Mouse (Mus musculus) layer of hippocampus, adult 18-20 months (tissue): ENCODE results near the gene Abcb6. TPM values are rescaled to one million over a fixed set of nuclear protein-coding genes. Genes with fewer than 3 reads are reported as not detected.
A peak's percentile ranks its signal among the peaks of the same experiment; 100 is the strongest.

Experiments
- DNase-seq, 2 experiments: peaks; one replicate each; pipeline ENCODE4 v3.0.0; 2022; ENCODE audit warnings: low spot score in 2 of 2
- long read RNA-seq: library from polyadenylated mRNA; stranded (forward); transcript quantifications from one replicate; pipeline ENCODE4 v2.0.0, GENCODE M21; 2021
- total RNA-seq, 2 experiments: library from RNA; stranded (reverse); gene quantifications; 2 replicates each; pipeline ENCODE4 v1.2.3; 2021

Gene Abcb6
- total RNA-seq, result 10 to 100 TPM; 26.8 to 30.3 TPM
- long read RNA-seq, transcript Abcb6-201 (19 exons, 2,966 nt), result major isoform, 33 of 46 reads
- long read RNA-seq, partial matches to known transcripts, result 2 of 46 reads
- long read RNA-seq, other reads (novel, unspliced or antisense), result 11 of 46 reads

- DNase-seq, result peak; percentile 92 to 95
Measured at GRCm38 (mm10) chr1:75180105-75180590, at the start of gene Abcb6. Abcb6 (minus strand) TSS chr1:75180392.

DNA sequence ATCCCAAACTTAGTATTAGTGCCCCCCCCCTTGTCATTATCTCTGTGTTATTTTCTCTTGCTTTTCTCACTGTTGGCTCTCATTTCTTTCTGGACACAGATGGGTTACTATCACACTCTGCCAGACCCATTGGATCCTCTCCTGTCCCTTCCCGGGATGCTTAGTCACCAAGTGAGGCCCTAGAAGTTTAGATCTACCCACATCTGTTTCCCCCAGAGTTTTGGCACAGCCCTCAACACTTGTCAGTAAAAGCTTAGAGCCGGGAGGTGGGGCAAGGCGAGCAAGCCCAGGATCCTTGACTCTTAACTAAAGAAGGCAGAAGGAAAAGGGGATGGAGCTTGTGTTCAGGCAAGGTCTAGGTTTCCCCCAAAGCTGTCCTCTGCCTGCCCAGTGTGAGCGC is 49.0 kb upstream of the Abcb6 start:
- no peak for DNase-seq

- no peak for DNase-seq
Measured at GRCm38 (mm10) chr1:75227653-75228052, 47.5 kb upstream of the Abcb6 start.

DNA sequence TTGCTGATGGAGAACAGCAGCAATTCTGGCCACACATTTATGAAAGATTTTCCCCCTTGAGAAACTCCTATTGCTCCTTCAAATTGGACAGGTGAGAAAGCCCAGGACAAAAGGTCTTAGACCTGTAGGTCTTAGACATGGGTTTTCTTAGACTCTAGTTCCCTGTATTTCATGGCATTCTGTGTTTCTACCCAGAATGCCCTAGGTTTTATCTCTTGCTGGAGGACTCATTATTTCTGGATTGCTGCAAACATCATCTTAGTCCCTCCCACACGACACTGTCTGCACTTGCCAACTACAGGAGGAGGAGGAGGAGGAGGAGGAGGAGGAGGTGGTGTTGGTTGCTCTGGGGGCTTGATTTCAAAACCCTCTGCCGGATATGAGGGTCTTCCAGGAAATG is 45.9 kb upstream of the Abcb6 start:
- no peak for DNase-seq

- DNase-seq, result no peak
Measured at GRCm38 (mm10) chr1:75225473-75225872, 45.3 kb upstream of the Abcb6 start.

GRCm38 (mm10) chr1:75223532-75223931 is 43.3 kb upstream of the Abcb6 start:
- DNase-seq, result no peak

GRCm38 (mm10) chr1:75222926-75223325 is 42.7 kb upstream of the Abcb6 start:
- DNase-seq, result no peak

GRCm38 (mm10) chr1:75221538-75221937 is 41.3 kb upstream of the Abcb6 start:
- DNase-seq, result no peak

DNA sequence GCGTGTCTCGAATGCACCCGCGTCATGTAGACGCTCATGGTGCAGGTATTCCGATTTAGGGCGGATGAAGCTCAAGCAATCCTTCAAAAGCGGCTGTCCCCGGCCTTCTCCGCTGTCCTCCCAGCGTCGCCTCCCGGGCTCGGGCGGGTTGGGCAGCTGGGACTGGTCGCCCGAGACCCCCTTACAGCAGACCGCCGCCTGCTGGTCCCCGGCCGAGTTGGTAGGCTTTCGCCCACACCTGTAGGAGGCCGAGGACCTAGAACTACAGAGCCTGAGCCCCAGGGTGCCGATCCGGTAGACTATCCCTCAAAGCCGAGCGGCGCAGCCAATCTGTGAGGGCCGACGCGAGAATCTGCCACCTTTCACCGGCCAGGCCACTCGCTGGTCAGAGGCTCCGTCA is 39.3 kb upstream of the Abcb6 start, which contains the start of gene Tuba4a:
Gene Tuba4a (minus strand): TSS at position 335 of the 400 bp plus-strand sequence.
- DNase-seq, result peak in 1 of 2 experiments; percentile 16

- peak; percentile 87 to 95 for DNase-seq
Measured at GRCm38 (mm10) chr1:75219078-75219477, 38.9 kb upstream of the Abcb6 start.

- peak; percentile 62 to 67 for DNase-seq
Measured at GRCm38 (mm10) chr1:75218227-75219001, 38.2 kb upstream of the Abcb6 start.

- peak; percentile 30 to 58 for DNase-seq
Measured at GRCm38 (mm10) chr1:75217893-75218226, 37.7 kb upstream of the Abcb6 start.

GRCm38 (mm10) chr1:75216797-75217585 is 36.8 kb upstream of the Abcb6 start:
- no peak for DNase-seq

GRCm38 (mm10) chr1:75215785-75216184 is 35.6 kb upstream of the Abcb6 start:
- DNase-seq, result no peak

GRCm38 (mm10) chr1:75214886-75215285 is 34.7 kb upstream of the Abcb6 start:
- peak; percentile 59 to 78 for DNase-seq

DNA sequence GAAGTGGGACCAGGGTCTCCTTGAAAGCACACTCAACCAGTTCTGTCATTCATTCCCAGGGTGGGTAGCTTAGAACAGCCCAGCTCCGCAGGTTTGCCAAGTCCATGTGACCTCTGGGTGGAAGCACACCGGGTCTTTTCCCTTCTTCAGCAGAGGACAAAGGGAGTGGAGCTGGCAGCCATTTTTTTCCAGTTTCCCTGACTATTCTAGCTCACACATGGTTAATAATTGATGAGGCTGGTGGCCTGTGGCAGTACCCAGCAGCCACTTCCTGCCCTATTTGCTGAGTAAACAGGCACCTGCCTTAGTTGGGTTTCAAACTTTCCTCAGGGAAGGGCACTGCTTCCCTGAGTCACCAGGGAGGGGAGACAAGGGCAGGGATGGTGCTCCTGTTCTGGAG is 34.2 kb upstream of the Abcb6 start:
- DNase-seq, result no peak

DNA sequence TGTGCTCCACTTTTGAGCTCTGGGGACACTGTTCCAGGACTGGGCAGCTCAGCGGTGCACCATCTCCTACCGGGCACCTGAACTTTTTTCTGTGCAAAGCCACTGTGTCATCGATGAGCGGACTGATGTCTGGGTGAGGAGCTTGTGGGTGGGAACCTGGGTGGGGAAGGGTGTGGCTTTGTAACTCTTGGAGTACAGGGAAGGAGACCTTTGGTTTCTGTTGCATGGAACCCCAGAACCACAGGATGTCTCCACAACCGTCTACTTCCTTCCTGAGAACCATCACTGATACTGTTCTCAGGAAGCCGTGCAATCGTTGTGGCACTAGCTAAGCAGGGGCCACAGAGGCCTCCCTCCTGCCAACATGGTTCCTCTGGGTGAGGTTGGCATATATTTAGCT is 32.9 kb upstream of the Abcb6 start:
- no peak for DNase-seq

GRCm38 (mm10) chr1:75212542-75212941 is 32.4 kb upstream of the Abcb6 start:
- DNase-seq, result no peak

DNA sequence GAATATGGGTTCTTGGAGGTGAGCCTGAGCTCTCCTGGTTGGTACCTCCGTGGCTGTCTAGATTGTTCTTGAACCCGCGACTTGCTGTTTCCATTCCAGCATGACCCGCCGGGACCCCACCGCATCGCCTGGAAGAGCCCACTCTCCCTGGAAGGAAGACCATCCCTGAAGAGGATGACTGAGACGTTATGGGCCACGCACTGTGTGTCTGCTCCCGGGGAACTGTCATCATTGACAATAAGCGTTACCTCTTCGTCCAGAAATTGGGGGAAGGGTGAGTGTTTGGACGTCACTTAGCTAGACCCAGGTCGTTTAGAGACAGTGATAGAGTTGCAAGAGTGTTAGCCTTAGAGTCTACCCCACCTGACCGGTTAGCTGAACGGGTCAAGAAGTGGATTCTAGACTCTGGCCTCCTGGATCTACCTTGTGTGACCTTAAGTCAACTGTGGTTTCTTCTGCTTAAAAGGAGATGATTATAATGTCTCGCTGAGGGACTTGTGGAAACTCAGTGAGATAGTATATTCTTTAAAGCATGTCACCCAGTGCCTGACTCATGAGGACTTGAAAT is 31.0 kb upstream of the Abcb6 start:
- no peak for DNase-seq

- DNase-seq, result peak; percentile 93 to 98
Measured at GRCm38 (mm10) chr1:75210136-75211087, 30.2 kb upstream of the Abcb6 start, which contains the start of the genes Glb1l and Stk16. Glb1l (minus strand) TSS chr1:75210813. Stk16 (plus strand) TSS chr1:75210838.
